Mouse (Mus musculus): Measurements from ENCODE around the gene Cxcl9. TPM values are rescaled to one million over a fixed set of nuclear protein-coding genes. Genes with fewer than 3 reads are reported as not detected.

Cxcl9 gene
- polyA plus RNA-seq, 1 experiment from 2014 or later = not detected

DNA sequence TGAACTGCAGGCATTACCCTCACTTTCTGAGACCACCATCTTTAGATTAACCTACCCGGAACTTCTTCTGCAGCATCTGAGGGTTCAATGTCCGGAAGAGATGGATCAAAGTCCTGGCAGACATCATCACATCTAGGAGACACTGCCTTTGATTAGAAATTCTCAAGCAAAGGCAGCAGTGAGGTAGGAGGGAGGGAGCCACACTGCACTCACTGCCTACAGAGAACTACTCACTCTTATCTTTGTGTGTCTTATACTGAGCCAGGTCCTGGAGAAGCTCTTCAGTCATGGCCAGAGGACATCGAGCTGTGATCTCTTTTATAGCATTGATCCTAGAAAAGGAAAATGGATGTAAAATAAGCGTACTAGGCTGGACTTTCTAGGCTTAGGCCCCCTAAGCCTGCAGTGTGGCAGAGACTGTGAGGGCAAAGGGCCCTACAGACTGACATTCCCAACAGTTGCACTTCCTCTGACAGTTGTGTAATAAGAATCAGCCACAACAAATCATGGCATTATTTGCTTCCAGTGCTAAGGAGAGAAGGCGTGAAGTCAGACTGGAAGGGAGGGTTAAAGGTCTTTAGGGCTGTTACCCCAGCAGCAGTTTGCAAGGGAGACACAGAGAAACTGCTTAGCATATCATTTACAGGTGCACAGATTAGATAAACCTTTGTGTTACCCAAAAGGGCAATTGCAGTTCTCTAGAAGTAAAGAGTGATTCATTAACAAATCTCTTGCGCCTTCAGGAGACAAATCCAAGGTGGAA lies 36.0 kb downstream of the Cxcl9 start:
- Histone ChIP-seq H3K27me3 (ENCODE audit: insufficient read depth, poor library complexity, severe bottlenecking) (no peaks in the 10 kb centered on the region), H3K27ac (no peak overlapping the region), H3K4me3 (no peak overlapping the region), H3K9me3 (no peaks in the 10 kb centered on the region), H3K4me1 (no peaks in the 10 kb centered on the region), H3K36me3 (peaks cover 98% of the 10 kb centered on the region)
- 84% methylated on average over 6 of the region's 6 CpGs for WGBS
- no peak for DNase-seq (ENCODE audit: low spot score)

- WGBS = 79% methylated on average over 6 of the region's 6 CpGs
- DNase-seq (ENCODE audit: low spot score) = no peak
- Histone ChIP-seq H3K27ac (no peak overlapping the region), H3K4me3 (no peak overlapping the region), H3K9me3 (no peaks in the 10 kb centered on the region), H3K4me1 (no peaks in the 10 kb centered on the region; the same call in 1 of the 2 replicates), H3K27me3 (ENCODE audit: insufficient read depth, poor library complexity, severe bottlenecking) (no peaks in the 10 kb centered on the region), H3K36me3 (peaks cover 82% of the 10 kb centered on the region)
Measured at GRCm38 (mm10) chr5:92287840-92288239, 40.0 kb downstream of the Cxcl9 start.

DNA sequence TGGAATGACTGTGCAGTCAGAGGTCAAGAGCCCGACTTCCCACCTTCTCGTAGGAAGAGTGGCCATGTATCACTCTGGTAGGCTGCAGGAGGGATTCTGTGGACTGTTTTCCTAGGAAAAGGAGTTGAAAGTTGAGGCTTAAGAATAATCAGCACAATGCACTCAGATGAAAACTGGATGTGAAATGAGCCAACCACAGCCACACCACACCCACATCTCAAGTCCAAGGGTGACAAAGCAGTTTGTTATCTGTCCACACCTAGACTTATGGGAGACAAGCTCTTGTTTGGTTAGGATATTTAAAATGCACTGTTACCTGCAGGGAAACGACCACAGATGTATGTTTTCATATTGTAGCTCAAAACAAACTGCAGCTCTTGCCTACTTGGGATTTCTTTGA lies 44.8 kb downstream of the Cxcl9 start:
- H3K9me3 ChIP-seq = no peaks in the 10 kb centered on the region
- H3K4me3 ChIP-seq = no peak overlapping the region
- H3K27ac ChIP-seq = no peak overlapping the region
- DNase-seq (ENCODE audit: low spot score) = no peak
- peaks cover 35% of the 10 kb centered on the region for H3K36me3 ChIP-seq
- H3K4me1 ChIP-seq = peaks cover 11% of the 10 kb centered on the region
- WGBS = 58% methylated on average over 3 of the region's 3 CpGs
- H3K27me3 ChIP-seq (ENCODE audit: insufficient read depth, poor library complexity, severe bottlenecking) = no peaks in the 10 kb centered on the region

DNA sequence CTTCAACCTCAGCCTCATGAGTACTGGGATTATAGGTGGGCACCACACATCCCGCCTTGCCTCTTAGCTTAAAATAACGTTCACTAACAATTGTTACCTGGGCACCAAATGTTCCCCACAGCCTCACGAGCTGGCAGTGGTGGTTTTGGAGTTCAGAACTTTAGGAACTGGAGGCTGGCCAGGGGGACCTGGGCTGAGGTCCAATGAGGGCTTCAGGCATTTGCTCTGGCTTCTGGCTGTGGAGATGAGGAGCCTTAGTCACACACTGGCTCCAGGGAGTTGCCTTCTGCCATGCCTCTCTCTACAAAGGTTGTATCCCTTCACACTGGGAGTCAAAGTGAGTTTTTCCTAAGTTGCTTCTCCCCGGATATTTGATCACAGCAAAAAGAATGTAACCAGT lies 45.3 kb downstream of the Cxcl9 start:
- no peak for DNase-seq (ENCODE audit: low spot score)
- H3K9me3 ChIP-seq = no peaks in the 10 kb centered on the region
- peaks cover 15% of the 10 kb centered on the region for H3K4me1 ChIP-seq
- peaks cover 29% of the 10 kb centered on the region for H3K36me3 ChIP-seq
- WGBS = 71% methylated on average over 4 of the region's 4 CpGs
- no peak overlapping the region for H3K4me3 ChIP-seq
- no peaks in the 10 kb centered on the region for H3K27me3 ChIP-seq (ENCODE audit: insufficient read depth, poor library complexity, severe bottlenecking)
- no peak overlapping the region for H3K27ac ChIP-seq

DNA sequence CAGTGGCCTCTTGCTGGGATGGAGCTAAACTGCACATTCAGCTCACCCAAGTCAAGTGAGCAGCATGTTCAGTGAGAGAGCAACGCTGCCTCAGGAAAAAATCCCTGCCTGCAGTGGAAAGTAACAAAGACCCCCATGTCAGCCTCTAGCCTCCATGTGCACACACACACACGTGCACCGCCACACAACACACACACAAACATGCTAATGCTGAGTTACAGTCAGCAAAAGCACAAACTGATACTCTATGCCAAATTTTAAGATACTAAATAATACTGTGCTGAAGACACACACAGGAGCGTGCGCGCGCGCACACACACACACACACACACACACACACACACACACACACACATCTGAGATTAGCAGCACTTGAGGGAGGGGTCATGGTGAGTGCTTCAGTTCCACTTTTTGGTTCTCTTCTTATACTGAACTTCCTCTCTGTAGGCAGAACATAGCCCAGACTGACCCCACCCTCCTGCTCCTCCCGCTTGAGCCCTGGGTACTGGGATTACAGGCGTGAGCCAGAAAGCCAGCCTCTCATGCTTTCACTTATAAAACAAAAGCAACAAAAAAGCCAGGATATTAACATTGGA lies 48.8 kb downstream of the Cxcl9 start:
- Histone ChIP-seq H3K36me3 (no peaks in the 10 kb centered on the region), H3K9me3 (no peaks in the 10 kb centered on the region), H3K4me1 (peaks cover 17% of the 10 kb centered on the region), H3K27me3 (ENCODE audit: insufficient read depth, poor library complexity, severe bottlenecking) (no peaks in the 10 kb centered on the region; the same call in 1 of the 2 replicates), H3K4me3 (no peak overlapping the region), H3K27ac (no peak overlapping the region)
- no peak for DNase-seq (ENCODE audit: low spot score)
- 88% methylated on average over 10 of the region's 10 CpGs for WGBS

GRCm38 (mm10) chr5:92277437-92278394 lies 50.2 kb downstream of the Cxcl9 start, which contains the start of gene Naaa:
Gene Naaa (minus strand): TSS chr5:92278170.
- no peaks in the 10 kb centered on the region for H3K36me3 ChIP-seq
- H3K4me3 ChIP-seq = peak within 1 kb of the TSS; percentile 73
- peak within 1 kb of the TSS; percentile 83 for H3K27ac ChIP-seq
- DNase-seq (ENCODE audit: low spot score) = peak; percentile 95
- peaks cover 17% of the 10 kb centered on the region for H3K4me1 ChIP-seq
- 3% methylated on average over 52 of the region's 54 CpGs for WGBS
- no peaks in the 10 kb centered on the region; the same call in 1 of the 2 replicates for H3K27me3 ChIP-seq (ENCODE audit: insufficient read depth, poor library complexity, severe bottlenecking)
- no peaks in the 10 kb centered on the region for H3K9me3 ChIP-seq

Other genes starting within 250 kb of the Cxcl9 start
- gene G3bp2, start 244.4 kb downstream of the Cxcl9 start, polyA plus RNA-seq (2016; fragmentation: Nextera tagmentation; extraction: Ambion mirVana) = 207 and 210 TPM in 2 replicates
- gene Uso1, start 190.1 kb downstream of the Cxcl9 start, polyA plus RNA-seq (2016; fragmentation: Nextera tagmentation; extraction: Ambion mirVana) = 40.4 and 48.9 TPM in 2 replicates
- gene U90926, start 112.7 kb downstream of the Cxcl9 start, polyA plus RNA-seq (2016; fragmentation: Nextera tagmentation; extraction: Ambion mirVana) = not detected in 2 replicates
- 0.14 TPM in 1 of 2 replicates, not detected in the other for gene Ppef2, start 71.8 kb downstream of the Cxcl9 start, polyA plus RNA-seq (2016; fragmentation: Nextera tagmentation; extraction: Ambion mirVana)
- gene Naaa, start 49.9 kb downstream of the Cxcl9 start, polyA plus RNA-seq (2016; fragmentation: Nextera tagmentation; extraction: Ambion mirVana) = 7.0 and 9.2 TPM in 2 replicates
- gene Sdad1, start 17.6 kb downstream of the Cxcl9 start, polyA plus RNA-seq (2016; fragmentation: Nextera tagmentation; extraction: Ambion mirVana) = 33.2 and 39.5 TPM in 2 replicates
- gene Art3, start 3.7 kb upstream of the Cxcl9 start, polyA plus RNA-seq (2016; fragmentation: Nextera tagmentation; extraction: Ambion mirVana) = 19.8 and 37.7 TPM in 2 replicates
- 0.64 TPM in 1 of 2 replicates, not detected in the other for gene Cxcl10, start 20.8 kb upstream of the Cxcl9 start, polyA plus RNA-seq (2016; fragmentation: Nextera tagmentation; extraction: Ambion mirVana)
- gene Nup54, start 107.1 kb upstream of the Cxcl9 start, polyA plus RNA-seq (2016; fragmentation: Nextera tagmentation; extraction: Ambion mirVana) = 52.8 and 60.8 TPM in 2 replicates
- gene Scarb2, start 178.8 kb upstream of the Cxcl9 start, polyA plus RNA-seq (2016; fragmentation: Nextera tagmentation; extraction: Ambion mirVana) = 8.3 and 12.1 TPM in 2 replicates
- not detected in 2 replicates for gene Fam47e, start 227.0 kb upstream of the Cxcl9 start, polyA plus RNA-seq (2016; fragmentation: Nextera tagmentation; extraction: Ambion mirVana)

Data from heart, embryonic 10.5 days (tissue).